Mouse (Mus musculus): ENCODE measurements around the gene Mcm2.

The Mcm2 gene

GRCm38 (mm10) chr6:88847571-88847970 is 51.0 kb downstream of the Mcm2 start:
- DNase-seq (ENCODE audit: low read depth): no peak

- DNase-seq (ENCODE audit: low read depth): no peak
Observed at GRCm38 (mm10) chr6:88844901-88845565, 53.5 kb downstream of the Mcm2 start.

DNA sequence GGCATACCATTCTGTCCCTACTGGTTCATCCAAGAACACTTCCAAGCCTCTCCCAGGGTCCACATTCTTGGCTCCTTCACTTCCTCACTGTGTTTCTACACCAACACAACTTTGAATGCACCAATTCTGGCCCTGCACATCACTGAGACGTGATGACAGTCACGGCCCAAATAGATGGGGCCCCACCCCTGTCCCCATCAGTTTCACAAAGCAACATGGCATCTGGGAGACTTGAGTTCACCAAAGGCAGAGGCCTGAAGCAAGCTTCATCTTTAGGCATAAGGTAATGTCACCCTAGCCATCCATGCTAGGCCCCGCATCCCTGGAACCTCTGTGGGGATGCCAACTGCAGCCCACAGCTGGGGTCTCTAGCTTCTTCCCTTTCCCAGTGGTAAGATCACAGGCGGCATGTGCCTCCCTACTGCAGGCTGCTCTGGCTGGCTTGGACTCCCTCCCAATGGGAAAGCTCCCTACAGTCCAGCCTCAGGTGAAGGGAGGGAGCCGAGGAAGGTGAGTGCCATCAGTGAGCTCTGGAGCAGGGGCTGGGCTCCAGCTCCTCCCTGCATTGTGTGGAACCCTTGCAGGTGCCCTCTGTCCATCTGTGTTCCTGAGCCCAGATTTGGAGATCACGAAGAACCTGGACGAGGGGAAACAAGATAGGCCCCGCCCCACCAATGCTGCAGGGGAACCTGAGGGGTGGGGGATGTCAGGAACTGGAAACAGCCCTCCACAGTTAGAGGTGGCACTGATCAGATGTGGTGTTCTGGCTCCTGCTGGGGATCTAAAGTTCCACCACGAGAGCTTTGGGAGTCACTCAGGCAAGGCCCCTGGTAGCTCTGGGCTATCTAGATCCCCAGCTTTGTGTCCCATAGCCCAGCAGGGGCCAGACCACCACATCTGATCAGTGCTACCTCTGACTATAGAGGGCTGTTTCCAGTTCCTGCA is 54.5 kb downstream of the Mcm2 start:
- DNase-seq (ENCODE audit: low read depth): no peak

DNA sequence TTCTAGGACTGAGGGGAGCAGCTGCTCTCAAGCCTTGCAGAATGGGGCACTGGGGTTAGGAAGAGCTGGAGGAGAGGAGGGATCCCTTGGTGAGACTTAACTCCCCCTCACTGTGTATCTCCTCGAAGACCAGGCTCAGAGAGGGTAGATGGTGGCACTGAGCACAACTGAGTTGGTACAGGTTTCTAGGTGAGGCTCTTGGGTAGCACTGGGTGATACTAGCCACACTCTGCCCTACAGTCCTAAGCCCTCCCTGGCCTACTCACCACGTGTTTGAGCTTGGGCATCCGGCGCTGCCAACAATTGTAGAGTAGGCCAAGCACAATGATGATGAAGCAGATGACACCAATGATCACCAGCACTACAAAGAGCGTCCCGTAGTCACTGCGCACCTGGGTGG is 55.3 kb downstream of the Mcm2 start:
- DNase-seq (ENCODE audit: low read depth): no peak

DNA sequence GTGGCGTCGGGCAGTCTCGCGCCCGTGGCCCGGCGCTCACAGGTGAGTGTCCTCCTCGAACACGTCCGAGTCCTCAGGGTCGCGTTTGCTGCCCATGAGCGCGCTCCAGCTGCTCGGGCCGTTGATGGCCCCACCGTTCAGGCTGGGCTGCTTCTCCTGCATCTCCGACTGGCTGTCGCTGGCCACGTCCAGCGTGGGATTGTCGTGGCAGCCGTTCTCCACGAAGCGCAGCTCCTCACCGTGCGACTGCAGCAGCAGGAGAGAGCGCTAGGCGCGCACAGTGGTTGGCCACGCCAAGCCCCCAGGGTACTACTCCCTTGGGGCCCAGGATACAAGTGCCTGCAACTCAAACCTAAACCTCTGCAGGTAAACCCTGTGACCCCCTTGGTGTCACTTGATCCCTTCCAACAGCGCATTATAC is 55.8 kb downstream of the Mcm2 start:
- no peak for DNase-seq (ENCODE audit: low read depth)

DNA sequence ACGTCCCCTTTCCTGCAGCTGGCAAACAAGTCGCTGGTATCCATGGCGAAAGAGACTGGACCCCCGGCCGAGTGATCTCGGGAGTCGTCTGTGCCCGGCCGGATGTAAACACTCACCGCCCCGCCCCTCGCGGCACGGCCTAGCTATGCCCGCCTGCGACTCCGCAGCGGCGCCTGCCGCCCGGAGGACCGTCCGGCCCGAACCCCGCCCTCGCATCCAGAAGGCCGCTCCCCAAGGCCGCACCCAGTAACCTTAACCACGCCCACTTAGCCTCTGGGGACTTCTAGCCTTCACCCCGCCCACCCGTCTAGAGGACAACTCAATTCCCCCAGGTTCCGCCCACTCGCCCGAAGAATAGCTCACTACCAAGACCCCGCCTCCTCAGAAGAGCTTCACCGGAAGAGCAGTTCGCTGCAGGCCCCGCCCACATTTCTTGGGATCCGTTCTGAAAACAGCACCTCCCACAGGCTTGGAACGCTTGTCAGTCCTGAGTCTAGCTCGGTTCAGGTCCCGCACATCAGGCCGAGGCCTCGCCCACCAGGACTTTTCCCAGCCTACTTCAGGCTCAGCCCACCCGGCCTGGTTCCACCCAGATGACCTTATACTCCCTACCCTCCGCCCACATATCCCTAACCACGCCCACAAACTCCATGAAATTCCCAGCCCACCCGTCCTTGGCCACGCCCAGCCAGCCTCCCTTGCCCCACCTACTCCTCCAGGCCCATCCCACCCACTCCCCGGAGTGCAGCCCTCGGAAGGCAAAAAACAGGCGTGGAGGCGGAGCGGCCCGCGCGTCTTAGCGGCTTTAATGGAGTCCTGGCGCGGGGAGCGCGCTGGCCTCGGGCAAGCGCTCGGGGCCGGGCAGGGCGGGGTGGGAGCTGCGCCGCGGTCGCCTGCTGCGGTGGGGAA is 56.5 kb downstream of the Mcm2 start, which contains the start of gene Abtb1:
Gene Abtb1 (minus strand): TSS at position 204 of the 909 bp plus-strand sequence.
- peak; percentile 100 for DNase-seq (ENCODE audit: low read depth)

- DNase-seq (ENCODE audit: low read depth): no peak
Observed at GRCm38 (mm10) chr6:88841514-88841780, 57.1 kb downstream of the Mcm2 start.

- peak; percentile 18 for DNase-seq (ENCODE audit: low read depth)
Observed at GRCm38 (mm10) chr6:88840791-88841513, 57.6 kb downstream of the Mcm2 start.

GRCm38 (mm10) chr6:88840211-88840610 is 58.4 kb downstream of the Mcm2 start:
- no peak for DNase-seq (ENCODE audit: low read depth)

DNA sequence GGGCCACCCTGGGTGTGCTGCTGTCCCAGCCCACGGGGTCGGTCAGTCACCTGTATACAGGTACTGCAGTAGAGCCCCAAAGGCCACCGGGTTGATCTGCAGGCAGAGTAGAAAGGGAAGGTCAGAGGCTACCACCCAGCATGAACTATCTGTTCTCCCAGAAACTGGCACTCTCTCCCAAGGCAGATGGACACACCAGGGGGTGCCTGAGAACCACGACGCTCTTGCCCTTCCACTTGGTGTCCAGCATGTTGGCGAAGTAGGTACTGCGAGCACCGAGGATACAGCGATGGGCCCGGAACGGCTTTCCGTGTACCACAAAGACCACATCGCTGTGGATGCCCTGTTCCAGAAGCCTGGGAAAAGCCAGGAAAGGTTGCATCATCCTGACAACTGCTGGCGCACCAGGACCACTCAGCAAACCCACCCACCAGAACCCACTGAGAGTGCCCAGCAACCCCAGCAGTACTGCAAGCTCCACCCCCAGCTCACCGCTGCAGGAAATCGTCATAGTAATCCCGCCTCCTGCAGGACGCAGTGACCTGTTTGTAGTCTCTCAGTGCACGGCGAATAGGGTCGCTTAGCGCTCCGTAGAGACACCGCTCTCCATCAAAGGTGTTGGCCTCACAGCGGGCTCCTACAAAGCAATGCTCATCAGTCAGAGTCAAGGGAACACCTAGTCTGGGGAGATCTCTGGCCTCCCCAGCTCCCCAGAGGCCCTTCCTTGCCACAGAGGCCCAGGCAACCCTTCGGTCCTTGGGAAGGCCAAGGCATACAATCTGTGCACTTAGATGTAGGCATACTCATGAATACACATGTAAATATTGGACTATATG is 59.2 kb downstream of the Mcm2 start:
- DNase-seq (ENCODE audit: low read depth): no peak

DNA sequence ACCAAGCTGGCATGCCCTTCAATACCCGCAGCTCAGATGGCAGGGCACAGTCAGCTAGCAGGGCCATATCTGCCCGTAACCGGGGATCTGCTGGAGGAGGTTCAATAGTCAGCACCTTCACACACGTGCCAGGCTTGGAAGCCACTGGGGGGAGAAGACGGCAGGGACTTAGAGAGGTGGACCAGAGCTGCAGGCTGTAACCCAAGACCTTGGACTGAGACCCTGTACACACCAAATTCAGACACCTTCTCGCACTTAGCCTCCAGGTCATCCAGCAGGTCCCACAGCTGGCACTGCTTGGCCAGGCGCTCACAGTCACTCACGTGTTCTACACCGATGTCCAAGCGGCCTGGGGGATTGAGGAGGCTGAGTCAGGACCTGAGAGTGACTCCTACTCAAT is 60.0 kb downstream of the Mcm2 start:
- DNase-seq (ENCODE audit: low read depth): no peak

DNA sequence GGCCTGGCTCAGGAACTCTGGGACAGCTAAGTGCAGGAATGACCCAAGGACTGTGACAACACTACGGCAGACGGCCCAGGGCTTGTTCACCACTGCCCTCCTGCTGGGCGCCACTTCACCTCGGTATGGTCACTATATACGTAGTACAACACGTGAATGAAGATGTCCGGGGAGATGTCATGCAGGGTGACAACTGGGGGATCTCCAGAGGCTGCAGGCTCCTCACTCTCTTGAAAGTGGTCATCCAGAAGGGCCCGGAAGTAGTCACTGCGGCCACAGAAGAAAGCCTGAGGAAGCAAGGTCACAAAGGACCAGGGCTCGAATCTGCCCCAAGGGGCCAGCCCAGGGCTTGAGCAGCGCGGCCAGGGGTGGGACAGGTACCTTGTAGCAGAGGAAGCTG is 60.6 kb downstream of the Mcm2 start:
- no peak for DNase-seq (ENCODE audit: low read depth)

DNA sequence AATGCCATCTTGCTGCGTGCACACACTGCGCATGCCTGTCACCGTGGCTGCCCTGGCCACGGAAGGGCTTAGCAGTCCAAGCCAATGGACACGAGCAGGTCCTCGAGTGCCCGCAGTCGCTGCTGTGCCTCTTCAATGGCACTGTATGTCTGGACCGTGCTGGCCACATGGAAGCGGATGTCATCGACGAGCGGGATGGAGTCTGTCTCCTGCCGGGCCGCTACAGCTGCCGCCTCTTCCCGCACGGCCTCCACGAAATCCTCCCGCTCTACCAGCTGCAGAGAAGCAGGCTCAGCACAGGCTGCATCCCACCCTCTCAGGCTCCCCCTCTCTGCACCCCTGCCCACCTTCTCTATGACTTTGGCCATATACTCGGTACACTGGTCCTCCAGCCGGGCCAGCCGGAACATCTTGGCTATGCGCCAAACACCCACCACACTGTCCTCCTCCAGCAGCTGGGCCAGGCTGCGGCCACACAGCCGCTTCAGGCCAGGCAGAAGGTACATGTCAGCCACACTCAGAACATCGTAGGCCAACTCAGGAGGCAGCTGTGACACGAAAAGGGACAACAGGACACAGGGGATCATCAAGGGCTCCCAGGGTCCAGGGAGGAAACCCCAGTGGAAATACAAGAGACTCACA is 62.3 kb downstream of the Mcm2 start:
- no peak for DNase-seq (ENCODE audit: low read depth)

GRCm38 (mm10) chr6:88835047-88835446 is 63.5 kb downstream of the Mcm2 start:
- DNase-seq (ENCODE audit: low read depth): no peak

Measured in induced T-regulatory cell, adult 2 months (primary cell).